Mouse (Mus musculus): ENCODE data around the gene Klf2. TPM values are rescaled to one million over a fixed set of nuclear protein-coding genes. Genes with fewer than 3 reads are reported as not detected.

Gene Klf2
- polyA plus RNA-seq, 1 experiment from 2014 or later: 3.7 TPM

- no peaks in the 10 kb centered on the region for H3K4me1 ChIP-seq
- H3K27ac ChIP-seq (replicated peaks): no peak overlapping the region
- H3K36me3 ChIP-seq (replicated peaks): no peaks in the 10 kb centered on the region
- H3K27me3 ChIP-seq (replicated peaks; ENCODE audit: low read depth, poor library complexity, severe bottlenecking): no peaks in the 10 kb centered on the region
- no peak overlapping the region for H3K4me3 ChIP-seq
- no peak for DNase-seq (ENCODE audit: low spot score)
- no peaks in the 10 kb centered on the region for H3K9me3 ChIP-seq
Observed at GRCm38 (mm10) chr8:72293309-72293708, 25.5 kb upstream of the Klf2 start.

DNA sequence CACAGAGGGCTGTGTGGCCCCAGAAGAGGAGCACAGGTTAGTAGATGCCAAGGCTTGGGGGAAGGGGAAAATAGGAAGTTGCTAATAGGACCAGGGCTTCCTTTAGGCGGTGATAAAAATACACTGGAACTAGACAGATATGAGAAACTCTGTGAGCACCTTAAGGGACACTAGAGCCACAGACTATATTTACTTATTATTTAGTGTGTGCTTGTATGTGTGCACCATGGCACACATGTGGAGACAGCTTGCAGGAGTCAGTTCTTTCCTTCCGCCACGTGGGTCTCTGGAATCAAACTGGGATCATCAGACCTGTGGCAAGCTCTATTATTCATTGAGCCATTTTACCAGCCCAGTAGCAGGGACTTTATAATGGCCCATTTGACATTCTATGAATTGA is 23.7 kb upstream of the Klf2 start:
- Histone ChIP-seq H3K9me3 (no peaks in the 10 kb centered on the region), H3K27ac (replicated peaks) (no peak overlapping the region)
- WGBS: 78% methylated on average over 3 of the region's 3 CpGs

DNA sequence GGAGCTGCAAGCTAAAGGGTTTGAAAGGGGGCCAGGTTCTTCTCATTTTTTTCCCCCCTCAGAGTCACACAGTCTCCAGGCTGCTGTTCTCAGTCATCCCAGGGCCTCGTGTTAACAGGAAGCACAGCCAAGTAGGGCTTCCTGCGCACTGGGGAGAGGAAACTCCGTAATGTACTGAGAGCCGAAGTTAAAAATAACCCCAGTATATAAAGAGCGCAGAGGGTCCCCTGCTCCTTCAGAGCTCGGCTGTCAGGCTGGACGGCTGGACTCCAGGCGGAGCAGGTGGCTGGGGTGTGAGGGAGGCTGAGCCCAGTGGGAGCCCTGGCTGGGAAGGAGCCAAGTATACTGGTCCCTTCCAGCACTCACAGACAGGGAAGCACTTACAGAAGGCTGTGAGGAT is 23.2 kb upstream of the Klf2 start:
- WGBS: 62% methylated on average over 8 of the region's 8 CpGs
- DNase-seq (ENCODE audit: low spot score): peak; percentile 12
- Histone ChIP-seq H3K36me3 (replicated peaks) (no peaks in the 10 kb centered on the region), H3K4me1 (no peaks in the 10 kb centered on the region), H3K4me3 (no peak overlapping the region), H3K27me3 (replicated peaks; ENCODE audit: low read depth, poor library complexity, severe bottlenecking) (no peaks in the 10 kb centered on the region), H3K27ac (replicated peaks) (no peak overlapping the region), H3K9me3 (no peaks in the 10 kb centered on the region)

More for the DNA sequence above, 23.7 kb upstream of the Klf2 start:
- H3K4me1 ChIP-seq: no peaks in the 10 kb centered on the region
- H3K4me3 ChIP-seq: no peak overlapping the region
- no peak for DNase-seq (ENCODE audit: low spot score)
- H3K36me3 ChIP-seq (replicated peaks): no peaks in the 10 kb centered on the region
- H3K27me3 ChIP-seq (replicated peaks; ENCODE audit: low read depth, poor library complexity, severe bottlenecking): no peaks in the 10 kb centered on the region

- Histone ChIP-seq H3K4me3 (no peak overlapping the region), H3K4me1 (no peaks in the 10 kb centered on the region), H3K27ac (replicated peaks) (no peak overlapping the region), H3K27me3 (replicated peaks; ENCODE audit: low read depth, poor library complexity, severe bottlenecking) (no peaks in the 10 kb centered on the region), H3K9me3 (no peaks in the 10 kb centered on the region), H3K36me3 (replicated peaks) (no peaks in the 10 kb centered on the region)
- 92% methylated on average over 8 of the region's 8 CpGs for WGBS
- no peak for DNase-seq (ENCODE audit: low spot score)
Observed at GRCm38 (mm10) chr8:72296561-72296960, 22.3 kb upstream of the Klf2 start.

DNA sequence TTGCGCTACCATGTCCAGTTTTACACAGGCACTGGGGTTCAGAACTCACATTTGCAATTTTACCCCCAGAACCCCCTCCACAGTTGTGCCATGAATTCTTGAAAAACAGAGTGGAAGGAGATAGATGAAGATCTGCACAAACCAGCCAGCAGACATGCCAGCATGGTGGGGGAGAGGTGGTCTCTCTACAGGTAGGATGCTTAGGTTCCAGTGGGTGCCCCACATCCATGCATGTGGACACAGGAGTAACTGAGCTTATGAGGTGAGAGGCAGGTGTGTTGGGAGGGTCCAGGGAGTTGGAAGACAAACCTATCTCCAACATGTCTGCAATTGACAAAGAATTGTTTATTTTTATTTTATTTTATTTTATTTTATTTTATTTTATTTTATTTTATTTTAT is 19.9 kb upstream of the Klf2 start:
- no peaks in the 10 kb centered on the region for H3K9me3 ChIP-seq
- H3K27ac ChIP-seq (replicated peaks): no peak overlapping the region
- DNase-seq (ENCODE audit: low spot score): no peak
- H3K4me1 ChIP-seq: no peaks in the 10 kb centered on the region
- no peaks in the 10 kb centered on the region for H3K36me3 ChIP-seq (replicated peaks)
- 77% methylated on average over 1 of the region's 1 CpGs for WGBS
- no peak overlapping the region for H3K4me3 ChIP-seq
- H3K27me3 ChIP-seq (replicated peaks; ENCODE audit: low read depth, poor library complexity, severe bottlenecking): no peaks in the 10 kb centered on the region

DNA sequence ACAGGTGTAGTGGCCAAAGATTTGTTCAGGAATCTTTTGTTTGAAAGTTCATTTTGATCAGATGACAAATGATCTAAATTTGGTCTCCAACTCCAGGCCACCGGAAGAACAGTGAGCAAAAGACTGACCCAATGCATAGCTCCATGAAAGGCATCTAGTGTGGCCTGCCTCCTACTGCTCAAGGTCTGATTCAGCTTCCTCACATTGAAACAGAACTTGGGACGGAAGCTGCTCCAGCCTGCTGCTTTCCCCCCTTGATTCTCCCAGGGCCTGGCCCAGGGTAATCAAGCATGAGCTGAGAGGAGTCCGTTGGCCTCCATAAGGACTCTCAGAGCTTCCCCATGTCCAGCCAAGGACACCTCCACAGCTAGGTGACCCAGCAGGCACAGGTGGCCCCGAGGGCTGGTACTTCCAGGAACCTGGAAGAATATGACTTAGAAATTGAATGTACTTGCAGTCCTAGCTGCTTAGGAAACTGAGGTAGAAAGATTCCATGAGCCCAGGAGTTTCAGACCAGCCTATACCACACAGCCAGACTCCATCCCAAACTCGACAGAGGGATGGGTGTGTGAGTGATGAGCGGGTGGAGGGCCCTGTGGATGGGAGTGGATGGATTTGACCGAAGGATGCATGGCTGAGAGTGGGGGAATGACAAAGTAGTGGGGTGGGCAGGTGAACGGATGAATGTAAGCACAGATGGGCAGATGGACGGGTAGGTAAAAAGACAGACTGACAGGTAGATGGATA is 18.0 kb upstream of the Klf2 start:
- no peaks in the 10 kb centered on the region for H3K36me3 ChIP-seq (replicated peaks)
- no peaks in the 10 kb centered on the region for H3K9me3 ChIP-seq
- H3K4me3 ChIP-seq: no peak overlapping the region
- no peak overlapping the region for H3K27ac ChIP-seq (replicated peaks)
- H3K27me3 ChIP-seq (replicated peaks; ENCODE audit: low read depth, poor library complexity, severe bottlenecking): no peaks in the 10 kb centered on the region
- H3K4me1 ChIP-seq: no peaks in the 10 kb centered on the region
- no peak for DNase-seq (ENCODE audit: low spot score)
- 78% methylated on average over 9 of the region's 9 CpGs for WGBS

GRCm38 (mm10) chr8:72301497-72301896 is 17.3 kb upstream of the Klf2 start:
- H3K36me3 ChIP-seq (replicated peaks): no peaks in the 10 kb centered on the region
- H3K4me3 ChIP-seq: no peak overlapping the region
- H3K27me3 ChIP-seq (replicated peaks; ENCODE audit: low read depth, poor library complexity, severe bottlenecking): no peaks in the 10 kb centered on the region
- no peak overlapping the region for H3K27ac ChIP-seq (replicated peaks)
- no peaks in the 10 kb centered on the region for H3K4me1 ChIP-seq
- DNase-seq (ENCODE audit: low spot score): no peak
- WGBS: 86% methylated on average over 5 of the region's 5 CpGs
- no peaks in the 10 kb centered on the region for H3K9me3 ChIP-seq

GRCm38 (mm10) chr8:72302986-72303612 is 15.7 kb upstream of the Klf2 start:
- DNase-seq (ENCODE audit: low spot score): no peak
- H3K9me3 ChIP-seq: no peaks in the 10 kb centered on the region
- H3K27ac ChIP-seq (replicated peaks): no peak overlapping the region
- H3K4me3 ChIP-seq: no peak overlapping the region
- H3K4me1 ChIP-seq: no peaks in the 10 kb centered on the region
- 66% methylated on average over 8 of the region's 8 CpGs for WGBS
- no peaks in the 10 kb centered on the region for H3K27me3 ChIP-seq (replicated peaks; ENCODE audit: low read depth, poor library complexity, severe bottlenecking)
- no peaks in the 10 kb centered on the region for H3K36me3 ChIP-seq (replicated peaks)

- Histone ChIP-seq H3K27me3 (replicated peaks; ENCODE audit: low read depth, poor library complexity, severe bottlenecking) (no peaks in the 10 kb centered on the region), H3K27ac (replicated peaks) (no peak overlapping the region), H3K4me3 (no peak overlapping the region), H3K4me1 (no peaks in the 10 kb centered on the region), H3K36me3 (replicated peaks) (no peaks in the 10 kb centered on the region), H3K9me3 (no peaks in the 10 kb centered on the region)
- 68% methylated on average over 8 of the region's 8 CpGs for WGBS
- no peak for DNase-seq (ENCODE audit: low spot score)
Observed at GRCm38 (mm10) chr8:72303633-72304032, 15.2 kb upstream of the Klf2 start.

DNA sequence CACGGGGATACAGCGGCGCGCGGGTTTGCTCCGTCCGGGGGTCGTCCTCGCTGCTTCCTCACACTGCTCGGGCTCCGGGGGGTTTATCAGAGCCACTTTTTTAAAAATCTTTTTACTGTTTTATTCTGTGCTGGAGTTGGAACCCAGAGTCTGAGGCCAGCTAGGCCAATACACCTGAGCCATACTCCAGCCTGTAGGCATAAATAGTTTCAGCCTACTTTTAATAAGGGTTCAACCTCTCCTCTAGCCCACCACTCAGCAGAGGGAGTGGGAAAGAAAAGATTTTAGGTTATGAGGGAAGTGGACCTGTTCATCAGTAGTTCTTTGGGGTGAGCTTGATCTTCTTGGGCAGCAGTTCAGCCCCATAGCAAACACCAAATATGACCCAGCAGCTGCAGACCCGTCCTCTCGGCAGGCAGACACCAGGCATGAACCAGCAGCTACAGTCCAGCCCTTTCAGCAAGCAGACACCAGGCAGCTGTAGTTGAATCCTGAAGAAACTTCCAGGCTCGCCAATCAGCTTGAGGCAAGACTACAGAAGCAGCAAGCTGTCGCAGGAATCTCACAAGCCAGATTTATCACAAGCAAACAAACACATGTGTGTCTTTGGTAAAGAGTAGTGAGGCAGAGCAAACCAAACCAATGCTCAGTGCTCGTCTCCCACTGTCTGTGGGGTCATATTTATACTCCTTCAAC is 13.5 kb upstream of the Klf2 start, which contains the start of gene Gm10282:
Gene Gm10282, minus strand, starts transcription at position 51 of the 696 bp plus-strand sequence.
- Histone ChIP-seq H3K9me3 (no peaks in the 10 kb centered on the region), H3K27ac (replicated peaks) (no peak within 1 kb of the TSS), H3K4me1 (no peaks in the 10 kb centered on the region), H3K36me3 (replicated peaks) (no peaks in the 10 kb centered on the region), H3K27me3 (replicated peaks; ENCODE audit: low read depth, poor library complexity, severe bottlenecking) (no peaks in the 10 kb centered on the region), H3K4me3 (no peak within 1 kb of the TSS)
- no peak for DNase-seq (ENCODE audit: low spot score)
- 74% methylated on average over 16 of the region's 16 CpGs for WGBS

DNA sequence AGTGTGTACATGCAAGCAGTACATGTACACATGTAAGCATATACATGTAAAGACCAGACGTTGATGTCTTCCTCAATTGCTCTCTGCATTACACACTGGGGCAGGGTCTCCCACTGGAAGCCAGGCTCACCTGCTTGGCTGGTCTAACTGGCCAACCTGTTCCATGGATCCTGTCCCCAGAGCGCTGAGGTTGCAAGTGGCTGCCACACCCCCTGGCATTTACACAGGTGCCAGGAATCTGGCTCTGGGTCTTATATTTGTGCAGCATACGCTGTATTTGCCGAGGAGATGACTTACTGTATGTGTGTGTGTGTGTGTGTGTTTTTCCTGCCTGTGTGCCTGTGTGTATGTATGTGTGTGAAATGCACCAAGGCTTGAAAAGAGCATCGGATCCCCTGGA is 11.9 kb upstream of the Klf2 start:
- Histone ChIP-seq H3K36me3 (replicated peaks) (no peaks in the 10 kb centered on the region), H3K27me3 (replicated peaks; ENCODE audit: low read depth, poor library complexity, severe bottlenecking) (no peaks in the 10 kb centered on the region), H3K9me3 (no peaks in the 10 kb centered on the region), H3K4me1 (no peaks in the 10 kb centered on the region), H3K27ac (replicated peaks) (no peak overlapping the region), H3K4me3 (no peak overlapping the region)
- 86% methylated on average over 5 of the region's 5 CpGs for WGBS
- no peak for DNase-seq (ENCODE audit: low spot score)

DNA sequence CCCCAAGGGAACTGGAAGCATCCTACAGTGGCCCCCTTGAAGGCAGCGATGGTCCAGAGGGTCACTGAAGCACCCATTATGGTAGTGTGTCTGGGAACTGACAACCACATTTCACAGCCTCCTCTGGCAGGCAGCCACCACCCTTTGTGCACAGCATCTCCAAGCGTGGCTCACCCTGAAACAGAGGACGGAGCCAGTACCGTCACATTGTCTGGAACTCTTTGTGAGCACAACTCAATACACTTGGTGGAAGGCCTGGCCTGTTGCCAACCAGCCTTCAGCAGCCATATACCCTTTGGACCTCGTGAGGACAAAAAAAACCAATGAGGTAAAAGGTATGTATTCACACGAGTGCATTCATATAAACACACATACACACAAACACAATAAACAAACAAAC is 10.6 kb upstream of the Klf2 start:
- DNase-seq (ENCODE audit: low spot score): no peak
- H3K4me1 ChIP-seq: no peaks in the 10 kb centered on the region
- no peaks in the 10 kb centered on the region for H3K27me3 ChIP-seq (replicated peaks; ENCODE audit: low read depth, poor library complexity, severe bottlenecking)
- 81% methylated on average over 6 of the region's 6 CpGs for WGBS
- no peaks in the 10 kb centered on the region for H3K9me3 ChIP-seq
- H3K4me3 ChIP-seq: no peak overlapping the region
- H3K27ac ChIP-seq (replicated peaks): no peak overlapping the region
- H3K36me3 ChIP-seq (replicated peaks): no peaks in the 10 kb centered on the region

All from embryonic facial prominence, embryonic 10.5 days (tissue).